Mouse (Mus musculus): ENCODE data around the gene Galns. TPM values are rescaled to one million over a fixed set of nuclear protein-coding genes. Genes with fewer than 3 reads are reported as not detected.

Gene Galns
- polyA plus RNA-seq, 1 experiment from 2014 or later = 4.5 TPM

DNA sequence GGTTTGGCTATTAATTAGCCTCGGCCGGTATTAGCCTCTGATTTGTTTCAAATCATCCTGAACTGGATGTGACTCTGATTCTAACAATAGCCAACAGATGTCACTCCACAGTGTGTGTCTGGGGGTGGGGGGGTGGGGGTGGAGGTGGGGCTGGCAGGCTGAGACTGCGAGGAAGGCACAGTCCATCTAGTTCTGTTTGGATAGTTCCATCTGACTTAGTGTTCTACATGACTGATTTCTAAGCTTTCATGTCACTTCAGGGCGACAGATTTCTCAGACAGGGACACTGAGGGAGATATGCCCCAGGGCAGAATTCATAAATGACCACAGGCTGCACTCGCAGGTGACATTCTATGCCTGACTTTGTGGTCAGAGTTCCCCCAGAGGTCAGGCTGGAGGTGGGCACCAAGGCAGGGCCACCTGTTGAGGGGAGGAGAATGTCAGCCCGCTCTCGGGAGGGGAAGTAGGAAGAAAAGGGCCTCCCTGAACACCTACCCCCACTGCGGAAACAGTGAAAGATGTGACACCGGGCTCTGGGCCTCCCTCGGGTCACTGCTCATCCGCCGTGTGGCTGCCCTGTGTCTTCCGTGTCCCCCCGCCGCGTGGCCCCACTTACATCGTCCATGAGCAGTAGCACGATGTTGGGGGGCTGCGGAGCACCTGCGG, 518 bp downstream of the Galns start:
- no peaks in the 10 kb centered on the region for H3K27me3 ChIP-seq
- H3K9me3 ChIP-seq = no peaks in the 10 kb centered on the region
- H3K4me2 ChIP-seq (replicated peaks) = peak overlapping the region; percentile 80
- peak overlapping the region; percentile 38 for H3K27ac ChIP-seq (replicated peaks)
- peaks cover 19% of the 10 kb centered on the region for H3K4me1 ChIP-seq
- H3K36me3 ChIP-seq = no peaks in the 10 kb centered on the region
- ATAC-seq (replicated peaks) = peak; percentile 1; the same call in 1 of the 2 replicates
- WGBS = 2% methylated on average over 20 of the region's 20 CpGs
- H3K4me3 ChIP-seq = peak overlapping the region; percentile 55
- peak overlapping the region; percentile 56 for H3K9ac ChIP-seq (replicated peaks)

DNA sequence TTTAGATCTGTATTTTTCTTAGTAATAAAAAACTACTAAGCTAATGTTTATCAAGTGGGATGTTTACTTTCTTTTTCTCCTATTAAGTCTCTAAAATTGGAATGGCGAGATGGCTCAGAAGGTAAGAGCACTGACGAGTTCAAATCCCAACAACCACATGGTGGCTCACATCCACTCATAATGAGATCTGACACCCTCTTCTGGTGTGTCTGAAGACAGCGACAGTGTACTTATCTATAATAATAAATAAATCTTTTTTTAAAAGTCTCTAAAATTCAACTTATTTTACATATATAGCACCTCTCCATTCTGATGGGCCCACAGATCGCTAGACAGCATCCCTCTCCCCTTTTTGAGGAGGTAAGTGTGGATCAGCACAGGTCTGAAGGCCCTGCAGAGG, 1.1 kb downstream of the Galns start:
- Histone ChIP-seq H3K4me2 (replicated peaks) (peak overlapping the region; percentile 80; the same call in 1 of the 2 replicates), H3K27ac (replicated peaks) (no peak overlapping the region), H3K9ac (replicated peaks) (no peak overlapping the region), H3K36me3 (no peaks in the 10 kb centered on the region), H3K27me3 (no peaks in the 10 kb centered on the region), H3K4me3 (no peak overlapping the region; the same call in 1 of the 2 replicates), H3K9me3 (no peaks in the 10 kb centered on the region), H3K4me1 (peaks cover 19% of the 10 kb centered on the region)
- WGBS = 51% methylated on average over 4 of the region's 4 CpGs
- ATAC-seq (replicated peaks) = no peak

DNA sequence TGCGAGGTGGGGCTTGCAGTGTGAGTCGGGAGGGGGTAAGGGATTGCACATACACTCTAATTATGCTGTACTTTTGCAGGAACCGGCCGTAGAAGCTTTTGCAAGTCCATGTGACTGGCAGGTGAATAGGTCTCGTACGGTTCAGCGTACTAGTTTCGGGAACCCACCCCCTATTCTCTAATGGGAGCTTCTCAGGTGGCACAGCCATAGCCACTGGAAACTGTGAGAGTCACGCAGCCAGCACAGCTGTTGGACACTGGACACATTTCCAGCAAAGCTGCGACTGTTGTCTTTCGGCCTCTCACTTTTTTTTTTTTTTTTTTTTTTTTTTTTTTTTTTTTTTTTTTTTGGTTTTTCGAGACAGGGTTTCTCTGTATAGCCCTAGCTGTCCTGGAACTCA, 4.5 kb downstream of the Galns start:
- no peaks in the 10 kb centered on the region for H3K36me3 ChIP-seq
- H3K4me1 ChIP-seq = peaks cover 6% of the 10 kb centered on the region
- H3K27ac ChIP-seq (replicated peaks) = no peak overlapping the region
- H3K9me3 ChIP-seq = no peaks in the 10 kb centered on the region
- no peak overlapping the region for H3K4me2 ChIP-seq (replicated peaks)
- H3K4me3 ChIP-seq = no peak overlapping the region
- no peak overlapping the region for H3K9ac ChIP-seq (replicated peaks)
- H3K27me3 ChIP-seq = no peaks in the 10 kb centered on the region
- ATAC-seq (replicated peaks) = no peak
- 79% methylated on average over 11 of the region's 12 CpGs for WGBS

DNA sequence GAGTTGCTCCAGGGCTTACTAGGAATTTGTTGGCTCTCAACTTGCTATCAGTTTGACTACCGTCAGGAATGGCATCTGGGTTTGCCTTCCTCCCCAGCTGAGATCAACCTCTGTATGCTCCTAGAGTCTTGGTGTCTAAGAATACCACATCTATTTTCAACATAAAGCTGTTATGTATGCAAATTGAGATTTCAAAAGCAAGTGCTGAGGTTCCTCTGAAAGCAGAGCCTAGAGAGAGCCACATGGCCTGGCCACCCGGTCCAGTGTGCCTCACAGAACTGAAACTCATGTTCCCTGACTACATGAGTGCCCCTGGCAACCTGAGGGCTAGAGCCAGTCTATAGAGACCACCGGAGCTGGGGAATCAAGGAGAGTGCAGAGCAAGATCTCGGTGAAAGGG, 5.9 kb downstream of the Galns start:
- 80% methylated on average over 4 of the region's 4 CpGs for WGBS

DNA sequence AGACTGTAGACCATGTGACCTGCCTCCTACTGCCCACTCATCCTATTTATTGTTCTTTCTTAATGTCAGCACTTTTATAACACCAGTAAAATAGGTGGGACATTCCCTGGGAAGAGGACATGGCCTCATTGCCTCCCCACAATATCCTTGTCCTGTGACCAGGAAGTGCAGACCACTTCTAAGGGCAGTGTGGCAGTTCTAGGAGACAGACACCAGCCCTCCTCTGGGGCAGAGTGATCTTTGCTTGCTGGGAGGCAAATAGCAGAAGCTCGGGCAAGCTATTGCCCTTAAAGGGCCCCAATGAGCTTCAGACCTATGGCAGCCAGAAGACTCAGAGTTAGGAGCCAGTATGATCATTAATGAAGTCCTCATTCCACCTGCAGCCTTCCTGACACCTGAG, 6.6 kb downstream of the Galns start:
- no peak overlapping the region for H3K4me2 ChIP-seq (replicated peaks)
- no peaks in the 10 kb centered on the region for H3K36me3 ChIP-seq
- no peak overlapping the region for H3K27ac ChIP-seq (replicated peaks)
- no peak for ATAC-seq (replicated peaks)
- no peak overlapping the region for H3K9ac ChIP-seq (replicated peaks)
- H3K4me3 ChIP-seq = no peak overlapping the region
- no peaks in the 10 kb centered on the region for H3K27me3 ChIP-seq
- H3K4me1 ChIP-seq = no peaks in the 10 kb centered on the region
- WGBS = 71% methylated on average over 1 of the region's 1 CpGs
- H3K9me3 ChIP-seq = no peaks in the 10 kb centered on the region

More for the DNA sequence above, 5.9 kb downstream of the Galns start:
- no peaks in the 10 kb centered on the region for H3K4me1 ChIP-seq
- no peak overlapping the region for H3K27ac ChIP-seq (replicated peaks)
- no peaks in the 10 kb centered on the region for H3K9me3 ChIP-seq
- H3K27me3 ChIP-seq = no peaks in the 10 kb centered on the region
- no peaks in the 10 kb centered on the region for H3K36me3 ChIP-seq
- ATAC-seq (replicated peaks) = no peak
- H3K4me3 ChIP-seq = no peak overlapping the region
- H3K4me2 ChIP-seq (replicated peaks) = no peak overlapping the region
- H3K9ac ChIP-seq (replicated peaks) = no peak overlapping the region

DNA sequence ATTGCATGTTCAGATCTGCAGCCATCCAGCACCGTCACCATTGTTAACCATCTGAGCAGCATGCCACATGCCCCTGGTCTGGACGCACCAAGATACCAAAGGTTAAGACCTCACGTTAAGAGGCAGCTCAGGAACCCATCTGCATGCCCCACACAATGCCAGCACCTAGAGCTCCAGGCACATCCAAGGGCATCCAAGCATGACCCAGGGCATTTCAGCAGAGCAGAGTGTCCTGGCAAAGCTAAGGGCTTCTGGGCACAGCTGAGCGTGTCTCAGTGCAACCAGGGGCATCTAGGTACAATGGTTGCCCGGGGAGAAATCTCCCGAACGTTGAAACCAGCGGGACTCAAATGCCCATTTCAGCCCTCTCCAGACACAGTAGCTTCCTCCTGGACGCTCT, 10.6 kb downstream of the Galns start:
- Histone ChIP-seq H3K9ac (replicated peaks) (no peak overlapping the region), H3K27me3 (no peaks in the 10 kb centered on the region), H3K4me2 (replicated peaks) (no peak overlapping the region), H3K4me1 (no peaks in the 10 kb centered on the region), H3K36me3 (no peaks in the 10 kb centered on the region), H3K27ac (replicated peaks) (no peak overlapping the region), H3K9me3 (no peaks in the 10 kb centered on the region), H3K4me3 (no peak overlapping the region)
- 92% methylated on average over 9 of the region's 9 CpGs for WGBS
- ATAC-seq (replicated peaks) = no peak

DNA sequence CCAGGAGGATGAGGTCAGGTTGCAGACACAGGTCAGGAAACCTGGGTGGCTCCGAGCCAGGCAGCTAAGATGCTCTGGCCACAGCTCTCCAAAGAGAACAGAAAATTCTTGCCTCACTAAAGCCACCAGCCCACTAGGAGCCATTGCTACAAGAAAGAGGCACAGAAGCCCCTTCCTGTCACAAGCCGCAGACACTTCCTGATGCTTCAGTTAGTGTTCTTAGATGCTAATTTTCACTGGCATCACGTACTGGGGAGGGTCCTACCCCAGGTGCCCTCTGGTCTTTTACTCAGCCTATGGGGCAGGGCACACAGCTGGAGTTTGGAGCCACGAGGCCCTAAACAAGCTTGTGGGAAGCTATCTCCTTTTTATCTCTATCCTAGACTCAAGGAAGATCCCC, 15.2 kb downstream of the Galns start:
- Histone ChIP-seq H3K4me3 (no peak overlapping the region), H3K9me3 (no peaks in the 10 kb centered on the region), H3K9ac (replicated peaks) (no peak overlapping the region), H3K4me2 (replicated peaks) (no peak overlapping the region), H3K4me1 (no peaks in the 10 kb centered on the region), H3K27me3 (no peaks in the 10 kb centered on the region), H3K27ac (replicated peaks) (no peak overlapping the region), H3K36me3 (no peaks in the 10 kb centered on the region)
- no peak for ATAC-seq (replicated peaks)
- 55% methylated on average over 4 of the region's 4 CpGs for WGBS

DNA sequence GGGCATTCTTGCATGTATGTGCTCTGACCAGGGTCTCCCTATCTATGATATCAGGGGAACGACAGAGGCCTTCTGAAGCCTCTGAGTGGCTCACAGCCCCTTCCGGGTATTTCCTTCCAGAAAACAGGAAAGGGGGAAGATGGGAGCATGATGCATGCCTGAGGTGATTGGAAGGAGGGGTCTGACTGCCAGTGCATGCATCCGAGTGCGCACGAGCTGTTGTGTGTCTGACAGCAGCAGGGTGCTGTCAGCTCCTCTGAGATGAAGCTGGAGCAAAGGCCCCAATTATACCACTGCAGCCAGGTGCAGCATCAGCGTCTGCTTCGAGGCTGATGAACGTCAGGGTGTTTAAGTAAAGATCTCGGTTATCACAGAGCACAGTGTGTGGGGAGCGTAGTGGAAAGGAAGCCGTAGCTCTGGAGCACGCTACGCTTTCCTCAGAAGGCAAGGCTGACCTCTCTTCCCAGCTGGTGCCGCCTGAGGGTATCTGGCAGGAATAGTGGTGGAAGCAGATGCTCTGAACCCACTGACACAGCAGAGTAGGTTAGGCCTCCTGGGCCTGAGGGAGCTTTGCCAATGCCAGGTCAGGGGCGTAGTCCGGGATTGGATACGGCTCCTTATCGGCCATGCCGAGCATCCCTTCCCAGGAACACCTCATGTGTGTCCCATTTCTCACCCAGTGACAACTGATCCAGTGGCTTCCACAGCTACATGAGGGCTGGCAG, 17.3 kb downstream of the Galns start:
- ATAC-seq (replicated peaks) = no peak
- Histone ChIP-seq H3K9me3 (no peaks in the 10 kb centered on the region), H3K27ac (replicated peaks) (peak overlapping the region; percentile 56), H3K4me3 (no peak overlapping the region), H3K4me2 (replicated peaks) (no peak overlapping the region), H3K27me3 (no peaks in the 10 kb centered on the region), H3K4me1 (no peaks in the 10 kb centered on the region), H3K36me3 (no peaks in the 10 kb centered on the region), H3K9ac (replicated peaks) (no peak overlapping the region)
- 76% methylated on average over 19 of the region's 19 CpGs for WGBS

DNA sequence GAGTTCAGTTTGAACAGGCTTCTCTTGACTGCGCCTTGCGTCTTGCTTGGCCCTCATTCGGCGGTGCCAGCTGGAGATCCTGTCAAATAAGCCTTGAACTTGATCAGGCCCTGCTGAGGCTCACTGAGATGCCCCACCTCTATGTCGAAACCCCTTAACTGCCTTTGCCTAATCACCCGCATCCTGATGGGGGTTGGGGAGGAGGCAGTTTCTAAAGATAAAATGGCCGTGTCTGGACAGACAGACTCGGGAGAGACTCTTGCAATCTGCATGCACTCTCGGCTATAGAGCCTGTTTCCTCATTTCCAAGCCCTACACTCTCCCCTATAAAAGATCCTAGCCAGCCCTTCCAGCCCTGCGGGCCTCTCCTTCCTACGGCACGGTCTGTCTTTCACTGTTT, 18.0 kb downstream of the Galns start:
- Histone ChIP-seq H3K36me3 (no peaks in the 10 kb centered on the region), H3K9me3 (no peaks in the 10 kb centered on the region), H3K4me1 (no peaks in the 10 kb centered on the region), H3K27me3 (no peaks in the 10 kb centered on the region), H3K9ac (replicated peaks) (no peak overlapping the region), H3K4me2 (replicated peaks) (no peak overlapping the region), H3K4me3 (no peak overlapping the region), H3K27ac (replicated peaks) (peak overlapping the region; percentile 56)
- 81% methylated on average over 12 of the region's 12 CpGs for whole genome bisulfite sequencing
- no peak for ATAC-seq (replicated peaks)

DNA sequence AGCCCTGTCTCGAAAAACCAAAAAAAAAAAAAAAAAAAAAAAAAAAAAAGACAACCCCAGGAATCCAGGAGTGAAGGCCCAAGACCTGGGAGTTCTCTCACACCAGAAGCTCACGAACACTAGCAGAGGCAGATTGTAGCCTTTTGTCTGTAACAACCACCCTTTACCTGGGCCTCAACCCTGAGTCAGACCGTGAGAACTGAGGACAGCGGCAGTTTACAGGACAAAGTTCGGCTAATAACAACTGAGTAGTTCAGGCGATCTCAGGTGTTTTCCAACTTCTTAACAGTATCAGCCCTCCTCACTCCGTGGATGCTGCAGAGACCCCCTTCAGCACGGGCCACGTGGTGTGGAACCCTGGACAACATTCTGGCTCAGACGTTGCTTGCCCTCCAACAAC, 24.5 kb downstream of the Galns start:
- H3K9ac ChIP-seq (replicated peaks) = no peak overlapping the region
- no peaks in the 10 kb centered on the region for H3K9me3 ChIP-seq
- no peaks in the 10 kb centered on the region for H3K36me3 ChIP-seq
- no peak overlapping the region for H3K27ac ChIP-seq (replicated peaks)
- ATAC-seq (replicated peaks) = no peak
- H3K27me3 ChIP-seq = no peaks in the 10 kb centered on the region
- H3K4me1 ChIP-seq = 0 out of 2 replicates have a peak, but pooled peaks cover 10% of the 10 kb centered on the region
- no peak overlapping the region for H3K4me2 ChIP-seq (replicated peaks)
- H3K4me3 ChIP-seq = no peak overlapping the region
- 80% methylated on average over 10 of the region's 10 CpGs for WGBS

DNA sequence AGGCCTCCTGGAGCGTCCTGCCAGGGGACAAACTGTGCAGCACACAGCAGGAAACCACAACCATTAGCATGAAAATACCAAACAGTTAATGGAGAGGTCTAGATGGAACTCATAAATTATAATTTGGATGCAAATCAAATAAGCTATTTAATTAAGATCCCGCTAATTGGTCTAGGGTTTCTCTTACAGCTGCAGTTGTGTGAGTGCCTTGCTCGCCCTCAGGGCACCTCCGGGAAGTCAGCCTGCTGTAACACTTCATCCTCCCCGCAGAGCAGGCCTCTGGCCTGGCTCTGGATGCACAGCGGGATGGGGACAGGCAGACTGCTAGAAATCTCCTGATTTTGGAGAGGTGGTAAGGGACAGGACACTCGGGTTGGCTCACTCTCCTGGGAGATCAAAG, 25.1 kb downstream of the Galns start:
- Histone ChIP-seq H3K9ac (replicated peaks) (no peak overlapping the region), H3K36me3 (no peaks in the 10 kb centered on the region), H3K9me3 (no peaks in the 10 kb centered on the region), H3K4me2 (replicated peaks) (no peak overlapping the region), H3K4me1 (0 out of 2 replicates have a peak, but pooled peaks cover 10% of the 10 kb centered on the region), H3K4me3 (no peak overlapping the region), H3K27ac (replicated peaks) (no peak overlapping the region), H3K27me3 (no peaks in the 10 kb centered on the region)
- peak; percentile 60; the same call in 1 of the 2 replicates for ATAC-seq (replicated peaks)
- 25% methylated on average over 7 of the region's 7 CpGs for WGBS

DNA sequence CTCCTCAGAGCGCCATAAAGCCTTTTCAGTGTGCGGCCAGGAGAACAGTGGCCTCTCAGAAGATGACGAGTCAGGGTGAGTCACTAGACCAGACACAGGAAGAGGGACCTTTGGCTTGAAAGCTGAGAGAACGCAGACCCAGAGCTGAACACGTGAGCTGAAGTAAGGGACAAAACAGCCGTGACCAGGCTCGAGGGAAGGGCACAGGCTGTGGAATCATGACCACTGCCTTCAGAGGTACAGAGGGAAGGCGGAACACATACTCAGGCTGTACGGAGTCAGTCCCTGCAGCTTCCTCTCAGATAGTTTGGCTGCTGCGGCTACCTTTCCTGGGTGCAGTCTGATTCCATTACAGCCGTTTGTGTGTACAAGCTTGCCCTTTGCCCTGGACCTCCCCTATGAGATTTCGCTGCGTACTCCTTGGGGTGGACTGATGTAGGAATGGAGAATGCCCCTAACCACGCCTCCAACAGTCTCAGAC, 25.8 kb downstream of the Galns start:
- Histone ChIP-seq H3K4me3 (no peak overlapping the region), H3K9ac (replicated peaks) (no peak overlapping the region), H3K4me1 (0 out of 2 replicates have a peak, but pooled peaks cover 10% of the 10 kb centered on the region), H3K27ac (replicated peaks) (no peak overlapping the region), H3K9me3 (no peaks in the 10 kb centered on the region), H3K36me3 (no peaks in the 10 kb centered on the region), H3K4me2 (replicated peaks) (no peak overlapping the region), H3K27me3 (no peaks in the 10 kb centered on the region)
- WGBS = 83% methylated on average over 14 of the region's 14 CpGs
- ATAC-seq (replicated peaks) = no peak
